8 mouse cellular contexts compared by ENCODE assay signal in genomic region chr6:116264018-116264651, GRCm38 (mm10). TPM values are rescaled to one million over a fixed set of nuclear protein-coding genes. Genes with fewer than 3 reads are reported as not detected.
DNase-seq lines count a peak whose midpoint lies in the region; ATAC-seq lines count a peak whose summit lies in the region.

TSS of gene Zfand4 (plus strand) at chr6:116264222.

- H3K36me3 ChIP-seq in forebrain, embryonic 10.5 days (replicated peaks): peaks cover 29% of the 10 kb centered on the region
- H3K36me3 ChIP-seq in heart, embryonic 16.5 days (ENCODE audit: control insufficient read depth, insufficient read depth): peaks cover 9% of the 10 kb centered on the region; the same call in 1 of the 2 replicates
- H3K36me3 ChIP-seq in liver, embryonic 15.5 days (replicated peaks): 0 out of 2 replicates have a peak, but pooled peaks cover 5% of the 10 kb centered on the region
- H3K36me3 ChIP-seq in neural tube, embryonic 12.5 days: peaks cover 19% of the 10 kb centered on the region

- H3K9me3 ChIP-seq in forebrain, embryonic 10.5 days: no peaks in the 10 kb centered on the region
- no peaks in the 10 kb centered on the region for H3K9me3 ChIP-seq in heart, embryonic 16.5 days (replicated peaks; ENCODE audit: control insufficient read depth, low read length)
- H3K9me3 ChIP-seq in liver, embryonic 15.5 days (replicated peaks): no peaks in the 10 kb centered on the region
- no peaks in the 10 kb centered on the region for H3K9me3 ChIP-seq in neural tube, embryonic 12.5 days

- WGBS in forebrain, embryonic 10.5 days: under 1% methylated on average over 49 of the region's 67 CpGs
- WGBS in heart, embryonic 16.5 days: under 1% methylated on average over 55 of the region's 67 CpGs
- under 1% methylated on average over 67 of the region's 67 CpGs for WGBS in liver, embryonic 15.5 days (ENCODE audit: insufficient replicate concordance)
- under 1% methylated on average over 67 of the region's 67 CpGs for WGBS in neural tube, embryonic 12.5 days

- peak within 1 kb of the TSS; percentile 71 for H3K4me3 ChIP-seq in forebrain, embryonic 10.5 days
- H3K4me3 ChIP-seq in heart, embryonic 16.5 days (ENCODE audit: low read length): peak within 1 kb of the TSS; percentile 78
- H3K4me3 ChIP-seq in liver, embryonic 15.5 days (replicated peaks): peak within 1 kb of the TSS; percentile 77
- peak within 1 kb of the TSS; percentile 57 for H3K4me3 ChIP-seq in neural tube, embryonic 12.5 days

- H3K4me2 ChIP-seq in heart, embryonic 16.5 days (ENCODE audit: low read depth, low read length): peak within 1 kb of the TSS; percentile 95
- H3K4me2 ChIP-seq in liver, embryonic 15.5 days: peak within 1 kb of the TSS; percentile 90
- H3K4me2 ChIP-seq in neural tube, embryonic 12.5 days (replicated peaks): peak within 1 kb of the TSS; percentile 69

- peak within 1 kb of the TSS; percentile 96 for H3K27ac ChIP-seq in forebrain, embryonic 10.5 days
- H3K27ac ChIP-seq in heart, embryonic 16.5 days (ENCODE audit: low read length): peak within 1 kb of the TSS; percentile 42; the same call in 1 of the 2 replicates
- H3K27ac ChIP-seq in liver, embryonic 15.5 days (replicated peaks): peak within 1 kb of the TSS; percentile 75
- H3K27ac ChIP-seq in neural tube, embryonic 12.5 days: peak within 1 kb of the TSS; percentile 42; the same call in 1 of the 2 replicates

- H3K4me1 ChIP-seq in forebrain, embryonic 10.5 days: peaks cover 32% of the 10 kb centered on the region
- 0 out of 2 replicates have a peak, but pooled peaks cover 3% of the 10 kb centered on the region for H3K4me1 ChIP-seq in heart, embryonic 16.5 days (ENCODE audit: control insufficient read depth, insufficient read depth, low read length)
- H3K4me1 ChIP-seq in liver, embryonic 15.5 days (replicated peaks): peaks cover 34% of the 10 kb centered on the region
- peaks cover 6% of the 10 kb centered on the region; the same call in 1 of the 2 replicates for H3K4me1 ChIP-seq in neural tube, embryonic 12.5 days

- H3K9ac ChIP-seq in heart, embryonic 16.5 days (ENCODE audit: low read length): peak within 1 kb of the TSS; percentile 87
- peak within 1 kb of the TSS; percentile 83 for H3K9ac ChIP-seq in liver, embryonic 15.5 days
- peak within 1 kb of the TSS; percentile 70 for H3K9ac ChIP-seq in neural tube, embryonic 12.5 days

- ATAC-seq in CD4-positive, CD25-positive, alpha-beta regulatory T cell, adult 4 months: peak; percentile 97
- peak; percentile 98 for ATAC-seq in heart, embryonic 16.5 days (replicated peaks; ENCODE audit: extremely low read depth, insufficient read depth, low FRiP score)
- peak; percentile 96 for ATAC-seq in liver, embryonic 15.5 days (ENCODE audit: insufficient read depth)
- ATAC-seq in neural tube, embryonic 12.5 days (ENCODE audit: low FRiP score, low read depth): peak; percentile 96

- no peaks in the 10 kb centered on the region for H3K27me3 ChIP-seq in forebrain, embryonic 10.5 days (ENCODE audit: poor library complexity, severe bottlenecking)
- no peaks in the 10 kb centered on the region for H3K27me3 ChIP-seq in heart, embryonic 16.5 days (ENCODE audit: control insufficient read depth, insufficient read depth, low read length)
- no peaks in the 10 kb centered on the region for H3K27me3 ChIP-seq in liver, embryonic 15.5 days
- H3K27me3 ChIP-seq in neural tube, embryonic 12.5 days (replicated peaks): no peaks in the 10 kb centered on the region

- DNase-seq in c-Kit-negative CD71-positive TER-119-positive erythroid progenitor cells, embryonic 14.5 days (ENCODE audit: low read depth, low spot score): peak; percentile 80
- DNase-seq in forebrain, embryonic 10.5 days (ENCODE audit: extremely low spot score, low spot score): peak; percentile 94
- DNase-seq in kidney, postnatal 36 days: peak; percentile 89 to 96
- DNase-seq in telencephalon, adult 2 months (ENCODE audit: low read depth, low spot score): peak; percentile 69

RNA-seq across cellular contexts. Expression of gene Zfand4, which starts in this region (rescaled TPM):
- under 1 TPM; 0.52 to 0.97 TPM for polyA plus RNA-seq in CD4-positive, CD25-positive, alpha-beta regulatory T cell, adult 4 months (2017; shearing (Covaris generic))
- 8.1 and 8.2 TPM in 2 replicates for polyA plus RNA-seq in forebrain, embryonic 10.5 days (2016; fragmentation: Nextera tagmentation; extraction: Ambion mirVana)
- 3.1 and 3.4 TPM in 2 replicates for polyA plus RNA-seq in heart, embryonic 16.5 days (2015; fragmentation: Nextera tagmentation; extraction: Ambion mirVana)
- 4.6 and 4.8 TPM in 2 replicates for polyA plus RNA-seq in liver, embryonic 15.5 days (2015; fragmentation: Nextera tagmentation; extraction: Ambion mirVana)
- polyA plus RNA-seq in neural tube, embryonic 12.5 days (2016; fragmentation: Nextera tagmentation; extraction: Ambion mirVana): 6.5 and 7.1 TPM in 2 replicates

Comparison
In these comparisons a context has a peak if more than half of its experiments do, and no peak if none do; other contexts are left out.
1. Peak in every context shown above with its lines: DNase-seq, ATAC-seq, H3K4me3 ChIP-seq and H3K27ac ChIP-seq.
2. Peak in ATAC-seq in CD4-positive, CD25-positive, alpha-beta regulatory T cell, adult 4 months; RNA of the gene not detected or under 1 TPM.
3. H3K27ac ChIP-seq: peak in every context shown above with its lines; median percentile 96 in forebrain, embryonic 10.5 days; 75 in liver, embryonic 15.5 days; 42 in heart, embryonic 16.5 days; 42 in neural tube, embryonic 12.5 days.